Mouse (Mus musculus) brain, embryonic 18.5 days (tissue): ENCODE measurements around the gene Bcl2a1a.
"Not testable (repeated sequence)": the region's sequence is repeated elsewhere in the genome, so short reads cannot be mapped to it uniquely, and the experiment has no call there.

Experiments
- DNase-seq: peaks from one replicate; pipeline ENCODE4 v3.0.0-alpha.2; 2012; ENCODE audit warnings: low read depth, low spot score

The Bcl2a1a gene

GRCm38 (mm10) chr9:88956670-88957153, at the start of gene Bcl2a1a:
Gene Bcl2a1a, plus strand, starts transcription at chr9:88956900.
- not testable (repeated sequence) for DNase-seq

- not testable (repeated sequence) for DNase-seq
Observed at GRCm38 (mm10) chr9:88916576-88916975, 40.1 kb upstream of the Bcl2a1a start.

GRCm38 (mm10) chr9:88938312-88938711, 18.4 kb upstream of the Bcl2a1a start:
- DNase-seq: not testable (repeated sequence)

- DNase-seq: not testable (repeated sequence)
Observed at GRCm38 (mm10) chr9:88951466-88951865, 5.2 kb upstream of the Bcl2a1a start.

GRCm38 (mm10) chr9:88953151-88953550, 3.5 kb upstream of the Bcl2a1a start:
- not testable (repeated sequence) for DNase-seq

- not testable (repeated sequence) for DNase-seq
Observed at GRCm38 (mm10) chr9:88955224-88955623, 1.5 kb upstream of the Bcl2a1a start.

GRCm38 (mm10) chr9:88956035-88956434, 665 bp upstream of the Bcl2a1a start:
- not testable (repeated sequence) for DNase-seq

GRCm38 (mm10) chr9:88958891-88959290, 2.2 kb downstream of the Bcl2a1a start:
- no peak for DNase-seq

- DNase-seq: not testable (repeated sequence)
Observed at GRCm38 (mm10) chr9:88959981-88960380, 3.3 kb downstream of the Bcl2a1a start.

- DNase-seq: not testable (repeated sequence)
Observed at GRCm38 (mm10) chr9:88966462-88966861, 9.8 kb downstream of the Bcl2a1a start.

GRCm38 (mm10) chr9:88969502-88969901, 12.8 kb downstream of the Bcl2a1a start:
- not testable (repeated sequence) for DNase-seq

GRCm38 (mm10) chr9:88976875-88977274, 20.2 kb downstream of the Bcl2a1a start:
- DNase-seq: not testable (repeated sequence)

- DNase-seq: not testable (repeated sequence)
Observed at GRCm38 (mm10) chr9:88979781-88980180, 23.1 kb downstream of the Bcl2a1a start.

- DNase-seq: not testable (repeated sequence)
Observed at GRCm38 (mm10) chr9:89001541-89001940, 44.8 kb downstream of the Bcl2a1a start.
